Mouse (Mus musculus) embryo, embryonic 10 days (tissue): ENCODE data around the gene Ece1.
A peak's percentile ranks its signal among the peaks of the same experiment; 100 is the strongest.
"Not testable (repeated sequence)": the region's sequence is repeated elsewhere in the genome, so short reads cannot be mapped to it uniquely, and the experiment has no call there.

Experiments used
- DNase-seq: peaks from one replicate; pipeline ENCODE4 v3.0.0-alpha.2; 2015; ENCODE audit warnings: low spot score

The Ece1 gene

GRCm38 (mm10) chr4:137862019-137862418, at the start of gene Ece1:
Gene Ece1, plus strand, starts transcription at chr4:137862237.
- DNase-seq: peak; percentile 90

GRCm38 (mm10) chr4:137812946-137813708, 48.9 kb upstream of the Ece1 start:
- no peak for DNase-seq

GRCm38 (mm10) chr4:137814140-137814539, 47.9 kb upstream of the Ece1 start:
- no peak for DNase-seq

GRCm38 (mm10) chr4:137815473-137815872, 46.6 kb upstream of the Ece1 start:
- DNase-seq: no peak

GRCm38 (mm10) chr4:137816216-137816615, 45.8 kb upstream of the Ece1 start:
- DNase-seq: no peak

- no peak for DNase-seq
Observed at GRCm38 (mm10) chr4:137818341-137818740, 43.7 kb upstream of the Ece1 start.

GRCm38 (mm10) chr4:137819487-137819886, 42.5 kb upstream of the Ece1 start:
- DNase-seq: no peak

- DNase-seq: no peak
Observed at GRCm38 (mm10) chr4:137820721-137821120, 41.3 kb upstream of the Ece1 start.

GRCm38 (mm10) chr4:137822537-137822936, 39.5 kb upstream of the Ece1 start:
- no peak for DNase-seq

GRCm38 (mm10) chr4:137823542-137823941, 38.5 kb upstream of the Ece1 start:
- no peak for DNase-seq

GRCm38 (mm10) chr4:137824881-137825280, 37.2 kb upstream of the Ece1 start:
- no peak for DNase-seq

GRCm38 (mm10) chr4:137830380-137830779, 31.7 kb upstream of the Ece1 start:
- no peak for DNase-seq

GRCm38 (mm10) chr4:137831598-137831997, 30.4 kb upstream of the Ece1 start:
- DNase-seq: no peak

GRCm38 (mm10) chr4:137835624-137836337, 26.3 kb upstream of the Ece1 start:
- peak; percentile 95 for DNase-seq

GRCm38 (mm10) chr4:137836741-137837140, 25.3 kb upstream of the Ece1 start:
- DNase-seq: no peak

- DNase-seq: no peak
Observed at GRCm38 (mm10) chr4:137837792-137838191, 24.2 kb upstream of the Ece1 start.

- DNase-seq: no peak
Observed at GRCm38 (mm10) chr4:137838791-137839190, 23.2 kb upstream of the Ece1 start.

GRCm38 (mm10) chr4:137839452-137839851, 22.6 kb upstream of the Ece1 start:
- DNase-seq: no peak

GRCm38 (mm10) chr4:137844656-137845055, 17.4 kb upstream of the Ece1 start:
- DNase-seq: peak; percentile 92

GRCm38 (mm10) chr4:137847651-137848050, 14.4 kb upstream of the Ece1 start:
- not testable (repeated sequence) for DNase-seq

- no peak for DNase-seq
Observed at GRCm38 (mm10) chr4:137850161-137850560, 11.9 kb upstream of the Ece1 start.

GRCm38 (mm10) chr4:137851484-137851883, 10.6 kb upstream of the Ece1 start:
- DNase-seq: peak; percentile 51

- no peak for DNase-seq
Observed at GRCm38 (mm10) chr4:137853822-137854221, 8.2 kb upstream of the Ece1 start.
